Mouse (Mus musculus): ENCODE measurements at regions not wholly inside any gene's neighbourhood (a gene's known extent, or its start where the extent isn't known, plus 50 kb on each side); places are given as distances from the start of the nearest gene placed in this dataset.

GRCm38 (mm10) chr14:9015826-9016225 lies 349.8 kb upstream of the 4930452B06Rik start:
- H3K4me1 ChIP-seq (replicated peaks) = no peaks in the 10 kb centered on the region
- no peaks in the 10 kb centered on the region for H3K27me3 ChIP-seq
- no peak overlapping the region for H3K9ac ChIP-seq (replicated peaks)
- no peak overlapping the region for H3K4me3 ChIP-seq (replicated peaks)
- no peak for ATAC-seq (ENCODE audit: insufficient number of reproducible peaks, insufficient read depth, low FRiP score, low TSS enrichment, low read depth)
- WGBS = 84% methylated on average over 6 of the region's 6 CpGs
- H3K27ac ChIP-seq = no peak overlapping the region
- H3K36me3 ChIP-seq = no peaks in the 10 kb centered on the region
- H3K4me2 ChIP-seq = no peak overlapping the region
- H3K9me3 ChIP-seq = 0 out of 2 replicates have a peak, but pooled peaks cover 3% of the 10 kb centered on the region

- Histone ChIP-seq H3K9ac (replicated peaks) (no peak overlapping the region), H3K4me3 (replicated peaks) (no peak overlapping the region)
- 82% methylated on average over 2 of the region's 2 CpGs for WGBS
Observed at GRCm38 (mm10) chr14:9003034-9003433, 337.0 kb upstream of the 4930452B06Rik start.

GRCm38 (mm10) chr14:9000408-9001092 lies 334.5 kb upstream of the 4930452B06Rik start:
- 84% methylated on average over 3 of the region's 3 CpGs for WGBS

More at GRCm38 (mm10) chr14:9003034-9003433, 337.0 kb upstream of the 4930452B06Rik start:
- ATAC-seq (ENCODE audit: insufficient number of reproducible peaks, insufficient read depth, low FRiP score, low TSS enrichment, low read depth) = no peak
- H3K4me2 ChIP-seq = no peak overlapping the region
- no peaks in the 10 kb centered on the region for H3K36me3 ChIP-seq
- no peaks in the 10 kb centered on the region for H3K4me1 ChIP-seq (replicated peaks)
- H3K9me3 ChIP-seq = no peaks in the 10 kb centered on the region
- H3K27ac ChIP-seq = no peak overlapping the region
- no peaks in the 10 kb centered on the region for H3K27me3 ChIP-seq

GRCm38 (mm10) chr14:8999815-9000214 lies 333.8 kb upstream of the 4930452B06Rik start:
- H3K9me3 ChIP-seq = no peaks in the 10 kb centered on the region
- H3K9ac ChIP-seq (replicated peaks) = no peak overlapping the region
- no peak overlapping the region for H3K4me2 ChIP-seq
- no peaks in the 10 kb centered on the region for H3K27me3 ChIP-seq
- H3K27ac ChIP-seq = no peak overlapping the region
- H3K4me3 ChIP-seq (replicated peaks) = no peak overlapping the region
- no peaks in the 10 kb centered on the region for H3K4me1 ChIP-seq (replicated peaks)
- 90% methylated on average over 1 of the region's 1 CpGs for WGBS
- no peaks in the 10 kb centered on the region for H3K36me3 ChIP-seq
- no peak for ATAC-seq (ENCODE audit: insufficient number of reproducible peaks, insufficient read depth, low FRiP score, low TSS enrichment, low read depth)

More at GRCm38 (mm10) chr14:9000408-9001092, 334.5 kb upstream of the 4930452B06Rik start:
- no peak overlapping the region for H3K4me2 ChIP-seq
- H3K27ac ChIP-seq = no peak overlapping the region
- H3K9me3 ChIP-seq = no peaks in the 10 kb centered on the region
- no peaks in the 10 kb centered on the region for H3K36me3 ChIP-seq
- H3K4me3 ChIP-seq (replicated peaks) = no peak overlapping the region
- no peaks in the 10 kb centered on the region for H3K27me3 ChIP-seq
- no peaks in the 10 kb centered on the region for H3K4me1 ChIP-seq (replicated peaks)
- ATAC-seq (ENCODE audit: insufficient number of reproducible peaks, insufficient read depth, low FRiP score, low TSS enrichment, low read depth) = no peak
- H3K9ac ChIP-seq (replicated peaks) = no peak overlapping the region

GRCm38 (mm10) chr14:8993421-8993820 lies 327.4 kb upstream of the 4930452B06Rik start:
- Histone ChIP-seq H3K4me2 (no peak overlapping the region), H3K9me3 (no peaks in the 10 kb centered on the region), H3K4me1 (replicated peaks) (no peaks in the 10 kb centered on the region), H3K27ac (no peak overlapping the region), H3K27me3 (no peaks in the 10 kb centered on the region), H3K4me3 (replicated peaks) (no peak overlapping the region), H3K9ac (replicated peaks) (no peak overlapping the region), H3K36me3 (no peaks in the 10 kb centered on the region)
- ATAC-seq (ENCODE audit: insufficient number of reproducible peaks, insufficient read depth, low FRiP score, low TSS enrichment, low read depth) = no peak
- WGBS = 27% methylated on average over 1 of the region's 1 CpGs

GRCm38 (mm10) chr14:8985086-8985793 lies 319.2 kb upstream of the 4930452B06Rik start:
- no peak overlapping the region for H3K4me2 ChIP-seq
- no peaks in the 10 kb centered on the region for H3K27me3 ChIP-seq
- H3K4me3 ChIP-seq (replicated peaks) = no peak overlapping the region
- no peaks in the 10 kb centered on the region for H3K4me1 ChIP-seq (replicated peaks)
- no peaks in the 10 kb centered on the region for H3K36me3 ChIP-seq
- no peaks in the 10 kb centered on the region for H3K9me3 ChIP-seq
- no peak overlapping the region for H3K9ac ChIP-seq (replicated peaks)
- no peak for ATAC-seq (ENCODE audit: insufficient number of reproducible peaks, insufficient read depth, low FRiP score, low TSS enrichment, low read depth)
- no peak overlapping the region for H3K27ac ChIP-seq
- WGBS = 86% methylated on average over 4 of the region's 4 CpGs

GRCm38 (mm10) chr14:8961554-8961953 lies 295.5 kb upstream of the 4930452B06Rik start:
- peak; percentile 49; the same call in 1 of the 2 replicates for ATAC-seq (ENCODE audit: insufficient number of reproducible peaks, insufficient read depth, low FRiP score, low TSS enrichment, low read depth)
- no peak overlapping the region for H3K27ac ChIP-seq
- no peaks in the 10 kb centered on the region for H3K27me3 ChIP-seq
- no peak overlapping the region for H3K4me3 ChIP-seq (replicated peaks)
- no peaks in the 10 kb centered on the region for H3K36me3 ChIP-seq
- no peaks in the 10 kb centered on the region for H3K4me1 ChIP-seq (replicated peaks)
- no peaks in the 10 kb centered on the region for H3K9me3 ChIP-seq
- no peak overlapping the region for H3K4me2 ChIP-seq
- no peak overlapping the region for H3K9ac ChIP-seq (replicated peaks)
- 29% methylated on average over 2 of the region's 2 CpGs for WGBS

GRCm38 (mm10) chr14:8952853-8953397 lies 286.9 kb upstream of the 4930452B06Rik start:
- WGBS = 49% methylated on average over 6 of the region's 6 CpGs
- Histone ChIP-seq H3K4me1 (replicated peaks) (0 out of 2 replicates have a peak, but pooled peaks cover 4% of the 10 kb centered on the region), H3K36me3 (no peaks in the 10 kb centered on the region), H3K4me2 (no peak overlapping the region), H3K9ac (replicated peaks) (no peak overlapping the region), H3K27me3 (no peaks in the 10 kb centered on the region), H3K4me3 (replicated peaks) (no peak overlapping the region), H3K9me3 (no peaks in the 10 kb centered on the region), H3K27ac (no peak overlapping the region)
- peak; percentile 47; the same call in 1 of the 2 replicates for ATAC-seq (ENCODE audit: insufficient number of reproducible peaks, insufficient read depth, low FRiP score, low TSS enrichment, low read depth)

- Histone ChIP-seq H3K9ac (replicated peaks) (no peak overlapping the region), H3K36me3 (no peaks in the 10 kb centered on the region), H3K27me3 (no peaks in the 10 kb centered on the region), H3K9me3 (no peaks in the 10 kb centered on the region), H3K4me3 (replicated peaks) (no peak overlapping the region), H3K4me1 (replicated peaks) (0 out of 2 replicates have a peak, but pooled peaks cover 4% of the 10 kb centered on the region), H3K4me2 (no peak overlapping the region), H3K27ac (no peak overlapping the region)
- no peak for ATAC-seq (ENCODE audit: insufficient number of reproducible peaks, insufficient read depth, low FRiP score, low TSS enrichment, low read depth)
- WGBS = 75% methylated on average over 2 of the region's 2 CpGs
Observed at GRCm38 (mm10) chr14:8948751-8949150, 282.7 kb upstream of the 4930452B06Rik start.

GRCm38 (mm10) chr14:8946851-8947625 lies 281.0 kb upstream of the 4930452B06Rik start:
- H3K27ac ChIP-seq = no peak overlapping the region
- H3K36me3 ChIP-seq = no peaks in the 10 kb centered on the region
- no peaks in the 10 kb centered on the region for H3K27me3 ChIP-seq
- H3K9me3 ChIP-seq = no peaks in the 10 kb centered on the region
- no peak overlapping the region for H3K9ac ChIP-seq (replicated peaks)
- no peak for ATAC-seq (ENCODE audit: insufficient number of reproducible peaks, insufficient read depth, low FRiP score, low TSS enrichment, low read depth)
- H3K4me3 ChIP-seq (replicated peaks) = no peak overlapping the region
- H3K4me2 ChIP-seq = no peak overlapping the region
- H3K4me1 ChIP-seq (replicated peaks) = no peaks in the 10 kb centered on the region
- 76% methylated on average over 5 of the region's 5 CpGs for WGBS

GRCm38 (mm10) chr14:8935121-8935520 lies 269.1 kb upstream of the 4930452B06Rik start:
- H3K9ac ChIP-seq (replicated peaks) = no peak overlapping the region
- no peaks in the 10 kb centered on the region for H3K36me3 ChIP-seq
- no peak overlapping the region for H3K27ac ChIP-seq
- no peak for ATAC-seq (ENCODE audit: insufficient number of reproducible peaks, insufficient read depth, low FRiP score, low TSS enrichment, low read depth)
- H3K9me3 ChIP-seq = no peaks in the 10 kb centered on the region
- H3K4me2 ChIP-seq = no peak overlapping the region
- no peak overlapping the region for H3K4me3 ChIP-seq (replicated peaks)
- no peaks in the 10 kb centered on the region for H3K27me3 ChIP-seq
- WGBS = 23% methylated on average over 5 of the region's 5 CpGs
- no peaks in the 10 kb centered on the region for H3K4me1 ChIP-seq (replicated peaks)
